ENCODE assay signal across 8 mouse cellular contexts in genomic region chr14:75828866-75829806, GRCm38 (mm10). TPM values are rescaled to one million over a fixed set of nuclear protein-coding genes. Genes with fewer than 3 reads are reported as not detected.
DNase-seq lines count a peak whose midpoint lies in the region; ATAC-seq lines count a peak whose summit lies in the region.

No protein-coding gene starts in this region.

- H3K4me1 ChIP-seq in hindbrain, embryonic 16.5 days (ENCODE audit: control insufficient read depth, insufficient read depth, low read depth, low read length), result peaks cover 12% of the 10 kb centered on the region

- H3K9me3 ChIP-seq in hindbrain, embryonic 16.5 days (ENCODE audit: control insufficient read depth, low read length), result no peaks in the 10 kb centered on the region

- peak; percentile 66 for ATAC-seq in hindbrain, embryonic 16.5 days

- peak overlapping the region; percentile 39 for H3K4me3 ChIP-seq in hindbrain, embryonic 16.5 days (ENCODE audit: low read length)

- peak overlapping the region; percentile 39 for H3K9ac ChIP-seq in hindbrain, embryonic 16.5 days (ENCODE audit: low read depth, low read length)

- H3K27ac ChIP-seq in hindbrain, embryonic 16.5 days (ENCODE audit: low read depth, low read length), result peak overlapping the region; percentile 49; the same call in 1 of the 2 replicates

- H3K36me3 ChIP-seq in hindbrain, embryonic 16.5 days (ENCODE audit: control insufficient read depth, insufficient read depth, low read length), result no peaks in the 10 kb centered on the region

- 8% methylated on average over 32 of the region's 32 CpGs for WGBS in hindbrain, embryonic 16.5 days

- H3K27me3 ChIP-seq in hindbrain, embryonic 16.5 days (replicated peaks; ENCODE audit: control insufficient read depth, insufficient read depth, low read length), result peaks cover 4% of the 10 kb centered on the region; the same call in 1 of the 2 replicates

- peak; percentile 80 for DNase-seq in T-cell, adult 2 months (ENCODE audit: low spot score)
- DNase-seq in cerebellum, postnatal 4 days (ENCODE audit: low spot score in 2 of 2), result peak; percentile 91 to 93
- peak; percentile 95 for DNase-seq in gastrocnemius, adult 18-20 months (ENCODE audit: low spot score)
- DNase-seq in left cerebral cortex, adult 11 months (ENCODE audit: low spot score), result peak; percentile 86
- DNase-seq in lung, postnatal 36 days, result peak; percentile 95
- peak; percentile 91 for DNase-seq in retina, embryonic 14.5 days (ENCODE audit: low spot score)
- peak; percentile 70 to 76 for DNase-seq in thymus, postnatal 36 days

- H3K4me2 ChIP-seq in hindbrain, embryonic 16.5 days (ENCODE audit: low read length), result peak overlapping the region; percentile 88

RNA-seq across cellular contexts. Expression of gene Tpt1, which starts 15.8 kb away (rescaled TPM):
- total RNA-seq in gastrocnemius, adult 18-20 months (2021), result 1,000 to 10,000 TPM; 3,564 to 3,853 TPM
- 585 and 607 TPM in 2 replicates for polyA plus RNA-seq in hindbrain, embryonic 16.5 days (2015; fragmentation: Nextera tagmentation; extraction: Ambion mirVana)

RNA-seq across cellular contexts. Expression of gene Slc25a30, which starts 42.3 kb away (rescaled TPM):
- 1 to 10 TPM; 6.6 to 9.2 TPM for total RNA-seq in gastrocnemius, adult 18-20 months (2021)
- polyA plus RNA-seq in hindbrain, embryonic 16.5 days (2015; fragmentation: Nextera tagmentation; extraction: Ambion mirVana), result 8.2 and 8.6 TPM in 2 replicates

Comparison
In these comparisons a context has a peak if more than half of its experiments do, and no peak if none do; other contexts are left out.
1. Peak in every context shown above with its lines: DNase-seq, ATAC-seq, H3K4me3 ChIP-seq and H3K27ac ChIP-seq.